Mouse (Mus musculus) ES-E14 (cell line): ENCODE results near the gene AB124611. TPM values are rescaled to one million over a fixed set of nuclear protein-coding genes. Genes with fewer than 3 reads are reported as not detected.

Experiments
- DNase-seq: peaks from one replicate; pipeline ENCODE4 v3.0.0-alpha.2; 2013; ENCODE audit warnings: low read depth, low spot score
- H3K27ac ChIP-seq: 2 replicates; pipeline ENCODE4 v1.5.1; 2012; ENCODE audit warnings: low read depth, mild to moderate bottlenecking, low read length, moderate library complexity, mixed read lengths; ENCODE audit not compliant: poor library complexity, insufficient read depth, severe bottlenecking
- H3K36me3 ChIP-seq: 2 replicates; pipeline ENCODE4 v1.6.1; 2012; ENCODE audit warnings: mild to moderate bottlenecking, low read length, moderate library complexity, mixed read lengths; ENCODE audit not compliant: control insufficient read depth, poor library complexity, insufficient read depth, severe bottlenecking
- H3K4me1 ChIP-seq, 2 experiments: fragments of 150-350 bp in 1 of 2; sonication (generic) in 1 of 2; 2 replicates each; pipeline ENCODE4 v1.6.1; 2012; ENCODE audit warnings: low read length in 2 of 2, mild to moderate bottlenecking in 1 of 2, mixed read lengths in 1 of 2; ENCODE audit not compliant: control insufficient read depth in 2 of 2, insufficient read depth in 2 of 2, poor library complexity in 1 of 2
- H3K4me3 ChIP-seq, 2 experiments: fragments of 150-350 bp in 1 of 2; sonication (generic) in 1 of 2; 2 replicates each; pipeline ENCODE4 v1.5.1; 2012; ENCODE audit warnings: low read length in 2 of 2, low read depth in 1 of 2, mild to moderate bottlenecking in 1 of 2, mixed read lengths in 1 of 2; ENCODE audit not compliant: insufficient read depth in 1 of 2, poor library complexity in 1 of 2, severe bottlenecking in 1 of 2
- H3K9ac ChIP-seq: 2 replicates; pipeline ENCODE4 v1.6.1; 2012; ENCODE audit warnings: low read depth, mild to moderate bottlenecking, low read length, mixed read lengths; ENCODE audit not compliant: poor library complexity, insufficient read depth, severe bottlenecking
- H3K9me3 ChIP-seq: fragments of 150-350 bp; sonication (generic); 2 replicates; pipeline ENCODE4 v1.6.1; 2012; ENCODE audit warnings: low read depth, mild to moderate bottlenecking, low read length; ENCODE audit not compliant: control insufficient read depth, insufficient read depth
- CHD2 ChIP-seq: IDR thresholded peaks from 2 replicates; pipeline ENCODE4 v1.6.1; 2014; ENCODE audit warnings: mild to moderate bottlenecking, low read depth, low read length, inconsistent platforms
- HCFC1 ChIP-seq: IDR thresholded peaks from 2 replicates; pipeline ENCODE4 v1.6.1; 2012; ENCODE audit warnings: low read length, inconsistent platforms, borderline replicate concordance; ENCODE audit not compliant: insufficient read depth
- MAFK ChIP-seq: IDR thresholded peaks from 2 replicates; pipeline ENCODE4 v1.6.1; 2014; ENCODE audit warnings: mild to moderate bottlenecking, low read depth, low read length, inconsistent platforms; ENCODE audit not compliant: insufficient read depth
- ZC3H11A ChIP-seq: IDR thresholded peaks from 2 replicates; pipeline ENCODE4 v1.6.1; 2012; ENCODE audit warnings: low read depth, mild to moderate bottlenecking, inconsistent platforms, low read length, borderline replicate concordance
- ZNF384 ChIP-seq: IDR thresholded peaks from 2 replicates; pipeline ENCODE4 v1.6.1; 2012; ENCODE audit warnings: low read depth, low read length, inconsistent platforms
- in situ Hi-C, 2 experiments: fragments of 600-800 bp; cut with MboI; formaldehyde crosslinking; loops; one replicate each; pipeline ENCODE4 v1.15.1; 2025; ENCODE audit warnings: low sequenced_read_pairs in 2 of 2, inconsistent platforms in 1 of 2; ENCODE audit not compliant: unreplicated experiment in 2 of 2
- total RNA-seq: library from RNA; depleted of rRNA; stranded (reverse); fragments of 300-350 nt; gene quantifications from 2 replicates; pipeline ENCODE4 v1.2.3, GENCODE M21; 2012

The AB124611 gene
- total RNA-seq, 1 experiment, result not detected

DNA sequence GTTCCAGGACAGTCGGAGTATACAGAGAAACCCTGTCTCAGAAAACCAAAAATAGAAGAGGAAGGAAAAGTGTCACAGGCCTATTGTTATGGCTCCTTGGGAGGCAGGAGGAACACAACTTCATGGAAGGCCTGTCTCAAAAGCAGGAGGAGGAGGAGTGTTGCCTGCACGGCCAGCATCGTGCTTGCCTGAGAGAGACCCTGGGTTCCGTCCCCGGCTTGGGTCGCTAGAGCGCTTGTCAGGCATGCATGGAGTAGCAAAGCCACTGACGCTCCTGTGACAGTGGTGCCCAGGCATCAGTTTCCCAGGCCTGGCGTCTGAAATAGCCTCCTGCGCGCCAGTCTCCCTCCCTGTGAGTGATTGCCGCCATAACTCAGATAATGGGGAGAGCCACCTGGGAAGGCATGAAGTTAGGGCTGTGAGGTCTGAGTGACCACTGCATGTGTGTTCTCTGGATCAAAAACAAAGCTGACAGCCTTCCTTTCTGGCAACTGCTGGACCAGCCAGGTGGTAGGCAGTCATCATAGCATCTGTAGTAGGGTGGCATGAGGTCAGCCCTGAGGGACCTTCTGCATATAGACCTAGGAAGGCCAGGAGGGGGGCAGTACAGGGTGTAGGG is 27.6 kb upstream of the AB124611 start:
- Histone ChIP-seq H3K4me3 (no peak overlapping the region), H3K4me1 (peaks cover 0 to 16% of the 10 kb centered on the region in 2 experiments; a peak in 2 of 4 replicates), H3K9me3 (no peaks in the 10 kb centered on the region), H3K9ac (no peak overlapping the region), H3K36me3 (peaks cover 29% of the 10 kb centered on the region; the same call in 1 of the 2 replicates), H3K27ac (no peak overlapping the region)
- TF ChIP-seq ZC3H11A (no peak), CHD2 (no peak), HCFC1 (no peak), MAFK (no peak), ZNF384 (no peak)
- DNase-seq, result no peak
- in situ Hi-C loops, result no loop called here

DNA sequence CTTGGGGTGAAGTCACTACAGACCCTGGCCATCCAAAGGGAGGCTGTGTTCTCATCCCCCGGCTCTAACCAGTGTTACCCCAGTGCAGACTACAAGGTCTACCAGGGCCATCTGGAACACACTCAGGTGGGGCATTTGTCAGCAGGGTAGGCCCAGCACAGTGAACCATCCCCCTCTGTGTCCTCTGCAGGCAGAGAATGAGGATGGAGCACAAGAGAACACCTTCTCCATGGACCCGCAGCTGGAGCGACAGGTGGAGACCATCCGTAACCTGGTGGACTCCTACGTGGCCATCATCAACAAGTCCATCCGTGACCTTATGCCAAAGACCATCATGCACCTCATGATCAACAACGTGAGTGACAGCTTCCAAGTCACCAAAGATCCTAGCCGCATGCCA is 22.6 kb upstream of the AB124611 start:
- in situ Hi-C loops, result no loop called here
- Histone ChIP-seq H3K9ac (no peak overlapping the region), H3K36me3 (peaks cover 64% of the 10 kb centered on the region), H3K9me3 (no peaks in the 10 kb centered on the region), H3K4me1 (no peaks in the 10 kb centered on the region), H3K4me3 (no peak overlapping the region), H3K27ac (no peak overlapping the region)
- TF ChIP-seq ZC3H11A (no peak), HCFC1 (no peak), MAFK (no peak), ZNF384 (no peak), CHD2 (no peak)
- no peak for DNase-seq

DNA sequence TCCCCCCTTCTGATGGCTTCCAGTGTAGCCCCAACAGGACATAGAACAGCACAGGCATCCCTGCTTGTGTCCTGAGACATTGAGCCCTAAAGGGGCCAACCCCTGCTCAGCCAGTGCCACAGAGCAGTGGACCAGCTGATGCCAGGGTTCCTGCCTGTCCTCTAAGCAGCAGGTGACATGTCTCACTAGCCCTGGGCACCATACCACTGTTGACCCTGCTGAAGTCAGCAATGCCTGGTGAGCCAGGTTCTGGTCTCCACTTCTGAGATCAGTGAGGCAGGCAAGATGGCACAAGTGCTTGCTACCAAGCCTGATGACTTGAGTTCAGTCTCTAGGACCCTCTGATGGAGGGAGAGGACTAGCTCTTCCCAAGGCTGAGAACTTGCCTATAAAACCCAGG is 20.2 kb upstream of the AB124611 start:
- TF ChIP-seq HCFC1 (no peak), MAFK (no peak), ZC3H11A (no peak), ZNF384 (no peak)
- in situ Hi-C loops, result no loop called here
- H3K4me3 ChIP-seq, result no peak overlapping the region
- no peak overlapping the region for H3K9ac ChIP-seq
- H3K36me3 ChIP-seq, result peaks cover 61% of the 10 kb centered on the region
- no peaks in the 10 kb centered on the region for H3K9me3 ChIP-seq
- H3K27ac ChIP-seq, result no peak overlapping the region
- DNase-seq, result no peak
- peaks cover 0 to 6% of the 10 kb centered on the region in 2 experiments; a peak in 1 of 4 replicates for H3K4me1 ChIP-seq

DNA sequence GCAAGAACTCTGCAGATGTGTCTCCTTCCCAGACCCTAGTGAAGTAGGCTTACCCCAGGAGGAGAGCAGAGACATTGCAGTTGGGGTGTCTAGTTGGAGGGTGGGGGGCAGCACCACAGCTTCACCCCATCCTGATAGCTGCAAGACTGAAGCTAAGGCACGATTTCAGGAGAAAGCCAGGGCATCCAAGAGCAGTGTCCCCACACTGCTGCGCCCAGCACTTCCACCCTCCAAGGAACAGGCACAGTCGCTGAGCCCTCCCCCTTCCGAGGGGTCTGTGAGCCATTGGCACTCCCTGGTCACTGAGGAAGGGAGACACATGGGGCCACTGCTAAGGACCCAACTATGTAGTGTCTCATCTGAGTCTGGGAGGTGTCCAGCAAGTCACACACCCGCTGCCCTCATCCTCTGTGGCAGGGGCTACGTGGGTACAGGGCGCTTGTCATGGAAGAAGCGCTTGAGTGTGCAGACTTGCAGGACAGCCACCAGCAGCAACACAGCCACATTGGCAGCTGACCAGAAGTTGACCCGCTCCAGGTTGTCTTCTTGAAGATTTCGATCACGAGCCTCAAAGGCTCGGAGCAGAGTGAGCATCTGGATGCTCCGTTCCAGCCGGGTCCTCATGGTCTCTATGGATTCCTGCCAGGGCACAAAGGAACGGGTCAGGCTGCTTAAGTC is 18.1 kb upstream of the AB124611 start:
- Histone ChIP-seq H3K9me3 (no peaks in the 10 kb centered on the region), H3K27ac (peak overlapping the region; percentile 24; the same call in 1 of the 2 replicates), H3K4me3 (no peak overlapping the region), H3K36me3 (peaks cover 58% of the 10 kb centered on the region), H3K9ac (no peak overlapping the region), H3K4me1 (peaks cover 0 to 8% of the 10 kb centered on the region in 2 experiments; a peak in 1 of 4 replicates)
- in situ Hi-C loops, result no loop called here
- no peak for TF ChIP-seq HCFC1
- TF ChIP-seq ZC3H11A, result no peak
- TF ChIP-seq ZNF384, result no peak
- no peak for TF ChIP-seq MAFK
- TF ChIP-seq CHD2, result no peak
- DNase-seq, result no peak
